Mouse (Mus musculus) heart, embryonic 13.5 days (tissue): ENCODE measurements around the gene Srprb. TPM values are rescaled to one million over a fixed set of nuclear protein-coding genes. Genes with fewer than 3 reads are reported as not detected.

Source experiments
- ATAC-seq: fragments of 200-750 bp; cut with Nextera tagmentation; 2 replicates; pipeline ENCODE4 v1.8.0; 2017; ENCODE audit warnings: moderate TSS enrichment; ENCODE audit not compliant: insufficient number of reproducible peaks, low FRiP score, low TSS enrichment; ENCODE audit errors: extremely low read depth
- H3K27ac ChIP-seq: fragments of 300-500 bp; sonication (generic); replicated peaks from 2 replicates; pipeline ENCODE4 v1.5.1; 2015; ENCODE audit warnings: moderate library complexity, mild to moderate bottlenecking, inconsistent platforms
- H3K27me3 ChIP-seq: fragments of 300-500 bp; sonication (generic); replicated peaks from 2 replicates; pipeline ENCODE4 v1.6.1; 2015; ENCODE audit warnings: mild to moderate bottlenecking, inconsistent platforms
- H3K36me3 ChIP-seq: fragments of 300-500 bp; sonication (generic); 2 replicates; pipeline ENCODE4 v1.6.1; 2015; ENCODE audit warnings: mild to moderate bottlenecking, inconsistent platforms
- H3K4me1 ChIP-seq: fragments of 300-500 bp; sonication (generic); 2 replicates; pipeline ENCODE4 v1.6.1; 2015; ENCODE audit warnings: inconsistent platforms
- H3K4me2 ChIP-seq: fragments of 300-500 bp; sonication (generic); 2 replicates; pipeline ENCODE4 v1.6.1; 2015; ENCODE audit warnings: inconsistent platforms, mild to moderate bottlenecking, moderate library complexity
- H3K4me3 ChIP-seq: fragments of 300-500 bp; sonication (generic); 2 replicates; pipeline ENCODE4 v1.5.1; 2015; ENCODE audit warnings: moderate library complexity, mild to moderate bottlenecking, inconsistent platforms
- H3K9ac ChIP-seq: fragments of 300-500 bp; sonication (generic); 2 replicates; pipeline ENCODE4 v1.6.1; 2015; ENCODE audit warnings: inconsistent platforms, mild to moderate bottlenecking, moderate library complexity
- H3K9me3 ChIP-seq: fragments of 300-500 bp; sonication (generic); 2 replicates; pipeline ENCODE4 v1.6.1; 2016; ENCODE audit warnings: inconsistent platforms
- WGBS: fragments of 180-500 bp; shearing (Covaris S2); methylation state at CpG from one replicate; pipeline ENCODE4 v1.1.7; 2015; ENCODE audit warnings: mixed read lengths; 5-methylcytosine and 5-hydroxymethylcytosine counted together
- polyA plus RNA-seq: library from polyadenylated mRNA; unstranded; fragments of >200 nt; fragmentation: Nextera tagmentation; extraction: Ambion mirVana; gene quantifications from 2 replicates; pipeline ENCODE4 v1.2.1, GENCODE M21; 2015

Gene Srprb
- polyA plus RNA-seq, 1 experiment from 2014 or later, result 42.6 TPM

DNA sequence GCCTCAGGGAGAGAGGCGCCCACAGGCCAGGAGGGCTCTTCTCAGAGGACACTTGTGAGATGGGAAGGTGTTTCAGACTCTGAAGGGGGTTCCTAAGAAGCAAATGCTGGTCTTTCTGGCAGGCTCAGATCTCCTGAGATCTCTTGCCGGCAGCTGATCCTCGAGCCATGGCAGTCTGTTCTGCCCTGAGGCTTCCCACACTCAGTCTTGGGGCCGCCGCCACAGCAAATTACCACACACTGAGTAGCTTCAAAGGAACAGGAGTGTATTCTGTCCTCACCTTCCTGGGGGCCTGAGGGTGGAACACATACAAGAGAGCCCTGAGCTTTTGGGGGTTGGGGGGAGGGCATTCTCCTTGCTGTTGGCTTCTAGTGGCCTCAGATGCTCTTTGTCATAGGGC, 56.6 kb downstream of the Srprb start:
- no peak overlapping the region for H3K4me3 ChIP-seq
- 58% methylated on average over 5 of the region's 5 CpGs for WGBS
- H3K9me3 ChIP-seq, result no peaks in the 10 kb centered on the region
- H3K27me3 ChIP-seq, result 0 out of 2 replicates have a peak, but pooled peaks cover 8% of the 10 kb centered on the region
- peaks cover 3% of the 10 kb centered on the region; the same call in 1 of the 2 replicates for H3K36me3 ChIP-seq
- no peak for ATAC-seq
- no peak overlapping the region for H3K9ac ChIP-seq
- no peak overlapping the region for H3K4me2 ChIP-seq
- peaks cover 28% of the 10 kb centered on the region for H3K4me1 ChIP-seq
- H3K27ac ChIP-seq, result no peak overlapping the region

DNA sequence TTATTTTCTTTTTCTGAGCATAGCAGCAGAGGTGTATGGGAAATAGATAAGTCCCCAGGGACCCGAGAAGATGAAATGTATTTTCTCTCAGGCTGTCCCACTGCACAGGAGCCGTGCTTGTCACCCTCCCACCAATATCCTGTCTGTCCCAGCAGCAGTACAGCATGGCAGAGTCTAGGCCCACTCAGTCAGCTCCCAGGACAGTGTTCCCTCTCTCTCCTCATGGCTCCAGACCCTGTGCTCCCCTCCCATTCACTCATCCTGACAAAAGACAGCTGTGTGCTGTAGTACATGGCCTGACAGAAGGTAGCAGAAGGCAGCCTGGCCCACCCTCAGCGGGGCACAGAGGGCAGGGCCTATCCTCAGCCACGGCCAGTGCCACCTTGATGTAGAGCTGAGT, 58.1 kb downstream of the Srprb start:
- 0 out of 2 replicates have a peak, but pooled peaks cover 8% of the 10 kb centered on the region for H3K27me3 ChIP-seq
- no peak overlapping the region for H3K9ac ChIP-seq
- H3K36me3 ChIP-seq, result peaks cover 3% of the 10 kb centered on the region; the same call in 1 of the 2 replicates
- no peaks in the 10 kb centered on the region for H3K9me3 ChIP-seq
- H3K4me2 ChIP-seq, result no peak overlapping the region
- H3K4me1 ChIP-seq, result peaks cover 36% of the 10 kb centered on the region
- H3K27ac ChIP-seq, result no peak overlapping the region
- 47% methylated on average over 4 of the region's 4 CpGs for WGBS
- ATAC-seq, result no peak
- no peak overlapping the region for H3K4me3 ChIP-seq

DNA sequence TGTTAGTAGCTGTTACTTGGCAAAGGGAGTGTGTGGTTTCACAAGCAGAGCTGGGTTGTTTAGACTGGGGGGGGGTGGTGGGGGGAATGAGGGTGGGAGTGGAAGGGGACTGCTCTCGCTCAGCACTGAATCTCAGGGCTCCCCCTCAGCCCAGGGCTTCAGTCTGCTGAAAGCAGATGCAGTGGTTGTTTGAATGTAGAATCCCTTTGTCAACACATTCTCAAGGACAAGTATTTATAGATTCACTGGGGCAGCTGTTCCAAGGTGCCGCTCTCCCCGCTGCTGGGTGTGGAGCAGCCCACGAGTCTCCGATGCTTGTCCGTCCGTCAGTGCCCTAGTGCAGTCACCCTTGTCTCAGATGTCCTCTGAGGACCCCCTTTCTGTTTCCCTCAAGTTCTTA, 60.7 kb downstream of the Srprb start:
- peak overlapping the region; percentile 70 for H3K27ac ChIP-seq
- 49% methylated on average over 7 of the region's 7 CpGs for WGBS
- no peak overlapping the region for H3K4me3 ChIP-seq
- no peaks in the 10 kb centered on the region for H3K9me3 ChIP-seq
- no peak overlapping the region for H3K4me2 ChIP-seq
- no peak overlapping the region for H3K9ac ChIP-seq
- peaks cover 51% of the 10 kb centered on the region for H3K4me1 ChIP-seq
- ATAC-seq, result no peak
- peaks cover 3% of the 10 kb centered on the region; the same call in 1 of the 2 replicates for H3K36me3 ChIP-seq
- H3K27me3 ChIP-seq, result 0 out of 2 replicates have a peak, but pooled peaks cover 8% of the 10 kb centered on the region

DNA sequence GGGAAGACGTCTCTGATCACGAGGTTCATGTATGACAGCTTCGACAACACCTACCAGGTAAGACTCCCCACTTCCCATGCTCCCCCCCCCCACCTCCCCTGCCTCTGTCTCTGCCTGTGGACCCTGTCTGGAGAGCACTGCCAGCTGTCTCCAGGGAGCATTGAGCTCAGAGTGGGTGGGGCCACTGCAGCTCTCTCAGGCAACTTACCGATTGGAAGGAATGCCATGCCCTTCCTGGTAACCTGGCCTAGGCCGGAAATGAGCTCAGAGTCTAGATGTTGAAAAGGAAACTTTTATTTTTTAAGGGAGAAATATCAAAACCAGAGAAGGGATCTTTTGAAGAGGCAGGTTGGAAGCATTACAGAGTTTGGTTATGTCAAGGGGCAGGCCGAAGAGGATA, 61.6 kb downstream of the Srprb start:
- Histone ChIP-seq H3K36me3 (peaks cover 3% of the 10 kb centered on the region; the same call in 1 of the 2 replicates), H3K27me3 (no peaks in the 10 kb centered on the region), H3K9ac (no peak overlapping the region), H3K4me3 (no peak overlapping the region), H3K27ac (peak overlapping the region; percentile 70; the same call in 1 of the 2 replicates), H3K4me1 (peaks cover 51% of the 10 kb centered on the region), H3K9me3 (no peaks in the 10 kb centered on the region), H3K4me2 (no peak overlapping the region)
- ATAC-seq, result no peak
- WGBS, result 74% methylated on average over 6 of the region's 6 CpGs

DNA sequence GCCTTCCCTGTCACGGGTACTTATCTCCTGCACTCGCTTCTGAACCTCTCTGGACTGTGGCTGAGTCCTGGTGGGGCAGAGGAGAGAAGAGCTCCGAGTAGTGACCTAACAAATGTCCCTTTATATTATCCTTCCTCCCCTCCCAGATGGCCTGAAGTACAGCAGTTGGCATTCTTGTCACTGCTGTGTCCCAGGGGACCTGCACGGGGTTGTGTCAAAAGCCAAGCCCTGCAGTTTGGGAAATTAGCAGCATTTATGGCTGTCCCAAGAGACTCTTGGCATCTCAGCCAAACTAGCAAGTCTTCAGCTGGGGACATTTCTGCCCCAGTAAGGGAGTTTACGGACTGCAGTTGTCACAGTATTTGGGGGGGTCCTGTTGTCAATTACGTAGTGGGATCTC, 62.5 kb downstream of the Srprb start:
- H3K27me3 ChIP-seq, result no peaks in the 10 kb centered on the region
- H3K27ac ChIP-seq, result no peak overlapping the region
- no peaks in the 10 kb centered on the region for H3K9me3 ChIP-seq
- peaks cover 48% of the 10 kb centered on the region for H3K4me1 ChIP-seq
- H3K4me3 ChIP-seq, result no peak overlapping the region
- H3K4me2 ChIP-seq, result no peak overlapping the region
- no peak overlapping the region for H3K9ac ChIP-seq
- H3K36me3 ChIP-seq, result peaks cover 3% of the 10 kb centered on the region; the same call in 1 of the 2 replicates
- ATAC-seq, result no peak
- 65% methylated on average over 6 of the region's 6 CpGs for WGBS

Other genes with a start within 250 kb of the Srprb start
- gene Slco2a1, start 213.4 kb downstream of the Srprb start, polyA plus RNA-seq, result 5.7 and 7.2 TPM in 2 replicates
- gene Rab6b, start 90.3 kb downstream of the Srprb start, polyA plus RNA-seq, result 1.6 and 2.5 TPM in 2 replicates
- gene Gm20425, start 28.2 kb upstream of the Srprb start, polyA plus RNA-seq, result not detected in 2 replicates
- gene Trf, start 28.3 kb upstream of the Srprb start, polyA plus RNA-seq, result 45.3 and 111 TPM in 2 replicates
- 2.3 and 3.5 TPM in 2 replicates for gene 1300017J02Rik, start 102.9 kb upstream of the Srprb start, polyA plus RNA-seq
- 39.8 and 42.4 TPM in 2 replicates for gene Topbp1, start 103.1 kb upstream of the Srprb start, polyA plus RNA-seq
- gene Cdv3, start 163.7 kb upstream of the Srprb start, polyA plus RNA-seq, result 87.5 and 92.2 TPM in 2 replicates